Mouse (Mus musculus) T-cell, adult 2 months (primary cell): ENCODE measurements around the gene Sumo3.

ENCODE experiments used
- DNase-seq: peaks from one replicate; pipeline ENCODE4 v3.0.0; 2022; ENCODE audit warnings: low spot score

Gene Sumo3

DNA sequence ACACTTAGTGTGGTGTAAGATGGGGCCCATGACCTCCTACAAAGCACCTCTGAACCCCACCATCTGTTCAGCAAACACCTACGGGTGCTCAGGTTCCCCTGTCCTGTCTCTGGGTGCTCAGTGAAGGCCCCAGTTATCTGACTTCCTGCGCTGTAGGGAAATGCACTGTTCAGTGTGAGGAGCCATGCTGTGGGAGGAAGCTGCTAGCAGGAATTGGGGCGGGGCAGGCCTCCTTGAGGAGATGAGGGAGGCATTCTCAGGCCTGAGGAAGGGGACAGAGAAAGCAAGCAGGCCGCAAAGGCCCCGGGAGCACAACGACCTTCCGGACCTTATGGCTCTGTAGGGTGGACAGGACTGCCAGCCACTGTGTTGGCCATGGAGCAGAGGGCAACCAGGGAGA lies 16.8 kb upstream of the Sumo3 start:
- no peak for DNase-seq

GRCm38 (mm10) chr10:77589749-77590148 lies 16.1 kb upstream of the Sumo3 start:
- DNase-seq, result no peak

- DNase-seq, result peak; percentile 74
Measured at GRCm38 (mm10) chr10:77590812-77591211, 15.1 kb upstream of the Sumo3 start.

- DNase-seq, result no peak
Measured at GRCm38 (mm10) chr10:77591546-77591945, 14.4 kb upstream of the Sumo3 start.

GRCm38 (mm10) chr10:77596060-77596459 lies 9.8 kb upstream of the Sumo3 start:
- no peak for DNase-seq

DNA sequence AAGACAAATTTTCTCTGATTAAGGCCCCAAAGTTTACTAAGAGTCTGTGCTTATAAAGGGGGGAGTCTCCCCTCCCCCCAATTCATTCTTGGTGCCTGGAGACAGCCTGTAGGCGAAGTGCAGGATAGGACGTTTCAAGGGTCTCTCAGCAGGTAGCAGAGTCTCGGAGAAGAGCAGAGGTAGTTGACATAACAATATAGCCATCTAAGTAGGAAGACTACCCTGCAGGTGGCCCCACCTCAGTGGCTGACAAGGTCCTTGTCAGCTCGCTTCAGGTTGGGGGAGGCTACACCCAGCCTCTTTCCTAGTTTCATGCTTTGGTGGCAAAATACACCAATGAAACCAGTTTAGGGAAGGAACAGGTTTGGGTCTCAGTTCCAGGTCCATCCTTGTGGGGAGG lies 2.9 kb upstream of the Sumo3 start:
- DNase-seq, result no peak

- DNase-seq, result peak; percentile 13
Measured at GRCm38 (mm10) chr10:77604111-77604510, 1.8 kb upstream of the Sumo3 start.

DNA sequence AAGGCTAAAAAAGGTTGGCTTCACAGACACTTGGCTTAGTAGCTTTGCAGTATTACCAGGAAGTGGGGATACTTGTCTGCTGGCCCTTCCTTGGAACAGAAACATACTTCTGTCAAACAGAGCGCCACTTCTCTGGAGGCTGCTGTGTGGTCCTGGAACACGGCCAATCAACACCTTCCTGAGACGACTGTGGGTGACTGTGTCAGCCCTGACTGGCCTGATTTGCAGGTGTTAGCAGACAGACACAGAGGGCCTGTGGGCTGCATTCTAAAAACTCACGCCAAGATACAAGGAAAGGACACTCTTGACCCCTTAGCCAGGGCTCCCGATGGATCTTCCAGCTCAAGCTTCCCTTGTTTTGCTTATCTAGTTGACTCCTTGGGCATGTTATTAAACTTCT lies 939 bp upstream of the Sumo3 start:
- DNase-seq, result no peak

- DNase-seq, result peak; percentile 24
Measured at GRCm38 (mm10) chr10:77605368-77605767, 529 bp upstream of the Sumo3 start.

DNA sequence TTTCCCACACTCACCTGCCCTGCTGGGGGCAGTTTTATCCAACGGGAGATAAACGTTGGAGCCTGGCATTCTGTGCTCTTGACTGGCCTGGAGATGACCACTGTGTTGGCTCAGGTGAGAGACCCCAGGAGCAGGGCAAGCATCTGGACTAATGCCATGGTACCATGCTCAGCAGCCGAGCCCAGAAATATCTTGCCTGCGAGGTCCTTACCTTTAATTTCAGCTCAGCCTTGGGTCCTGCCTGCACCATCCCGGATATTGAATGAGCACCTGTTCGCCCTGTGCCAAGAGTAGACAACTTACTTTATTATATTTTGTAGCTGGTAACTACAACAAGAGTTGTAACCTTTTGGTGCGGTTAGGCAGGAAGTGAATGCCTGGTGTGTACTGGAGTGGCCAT lies 958 bp downstream of the Sumo3 start:
- peak; percentile 78 for DNase-seq

GRCm38 (mm10) chr10:77607441-77607840 lies 1.5 kb downstream of the Sumo3 start:
- no peak for DNase-seq

- DNase-seq, result no peak
Measured at GRCm38 (mm10) chr10:77608589-77608988, 2.7 kb downstream of the Sumo3 start.

DNA sequence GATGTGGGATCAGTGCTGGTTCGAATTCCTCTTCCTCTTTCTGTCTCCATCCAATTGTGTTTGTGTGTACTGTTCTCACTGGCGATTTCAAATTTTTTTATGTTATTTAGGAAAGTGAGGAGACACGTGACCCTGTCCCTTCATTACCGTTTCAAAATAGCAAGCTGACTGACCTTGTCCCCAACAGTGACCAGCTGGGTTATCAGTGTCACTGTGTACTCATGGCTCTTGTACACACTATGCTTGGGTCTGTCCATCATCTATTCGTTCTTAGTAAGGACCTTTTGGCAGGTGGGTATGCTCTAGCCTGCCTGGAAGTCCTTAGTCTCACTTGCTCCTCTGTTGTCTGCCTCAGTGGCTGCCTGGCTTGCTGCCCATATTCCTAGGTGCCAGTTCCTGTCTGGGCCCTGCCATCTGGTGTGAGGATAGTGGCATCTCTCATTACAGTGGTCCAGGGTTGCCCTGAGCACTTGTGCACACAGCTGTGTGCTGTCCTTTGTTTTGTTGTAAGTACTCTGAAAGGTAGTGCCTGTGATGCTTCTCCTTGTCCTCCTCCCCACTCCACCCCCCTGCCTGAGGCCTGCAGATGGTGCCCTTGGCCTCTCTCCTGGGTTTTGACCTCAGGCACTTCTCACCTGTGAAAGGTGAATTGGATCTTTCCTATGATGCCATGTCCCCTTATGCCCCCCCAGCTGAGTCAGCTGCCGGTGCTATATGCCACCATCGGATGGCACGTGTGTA lies 4.5 kb downstream of the Sumo3 start:
- no peak for DNase-seq

DNA sequence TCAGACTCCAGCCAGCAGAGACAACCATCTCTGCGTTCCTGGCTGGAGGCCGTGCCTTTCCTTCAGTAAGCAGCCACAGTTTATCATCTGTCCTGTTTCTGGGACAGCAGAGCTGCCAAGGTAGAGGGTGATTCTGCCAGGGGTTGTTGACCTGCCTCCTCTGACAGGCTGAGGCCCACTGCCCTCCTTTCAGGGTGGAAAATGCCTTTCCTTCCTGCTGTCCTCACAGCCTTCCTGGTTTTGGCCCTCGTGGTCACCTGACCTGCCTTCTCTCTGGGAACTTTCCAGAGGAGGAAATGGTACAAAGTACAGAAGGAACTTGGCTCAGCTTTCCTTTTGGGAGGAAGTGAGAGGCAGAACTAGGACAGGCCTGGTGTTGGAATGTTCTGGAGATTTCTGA lies 7.5 kb downstream of the Sumo3 start:
- DNase-seq, result no peak

DNA sequence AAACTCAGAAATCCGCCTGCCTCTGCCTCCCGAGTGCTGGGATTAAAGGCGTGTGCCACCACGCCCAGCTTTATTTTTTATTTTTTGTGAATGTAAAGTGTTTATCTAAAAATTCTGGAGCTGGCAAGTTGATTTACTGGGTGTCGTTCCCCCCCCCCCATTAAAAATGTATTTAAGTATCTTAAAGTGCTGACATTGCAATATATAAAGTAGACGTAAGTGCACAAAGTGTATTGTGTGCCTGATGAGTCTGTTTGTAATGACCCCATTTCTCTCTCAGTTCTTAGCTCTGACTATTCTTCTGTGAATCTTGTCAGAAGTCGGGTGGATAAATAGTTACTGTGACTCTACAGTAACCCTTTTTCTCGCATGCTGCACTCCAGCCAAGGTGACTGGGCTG lies 9.8 kb downstream of the Sumo3 start:
- no peak for DNase-seq

DNA sequence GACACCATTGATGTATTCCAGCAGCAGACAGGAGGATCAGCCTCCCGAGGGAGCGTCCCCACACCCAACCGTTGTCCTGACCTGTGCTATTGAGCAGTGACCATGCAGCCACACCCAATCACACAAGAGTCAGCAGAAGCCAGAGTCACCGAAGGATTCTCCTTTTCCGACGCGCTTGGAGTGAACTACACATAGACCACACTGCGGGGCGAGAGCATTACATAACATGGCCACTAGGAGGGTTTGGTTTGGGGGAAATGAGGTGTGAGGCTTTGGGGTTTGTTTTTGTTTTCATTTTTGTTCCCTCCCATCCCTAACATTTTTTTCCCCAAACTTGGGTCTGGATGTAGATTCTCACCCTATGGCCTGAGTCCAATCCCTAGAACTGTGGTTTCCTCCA lies 10.3 kb downstream of the Sumo3 start:
- DNase-seq, result no peak

- no peak for DNase-seq
Measured at GRCm38 (mm10) chr10:77616926-77617325, 11.0 kb downstream of the Sumo3 start.

DNA sequence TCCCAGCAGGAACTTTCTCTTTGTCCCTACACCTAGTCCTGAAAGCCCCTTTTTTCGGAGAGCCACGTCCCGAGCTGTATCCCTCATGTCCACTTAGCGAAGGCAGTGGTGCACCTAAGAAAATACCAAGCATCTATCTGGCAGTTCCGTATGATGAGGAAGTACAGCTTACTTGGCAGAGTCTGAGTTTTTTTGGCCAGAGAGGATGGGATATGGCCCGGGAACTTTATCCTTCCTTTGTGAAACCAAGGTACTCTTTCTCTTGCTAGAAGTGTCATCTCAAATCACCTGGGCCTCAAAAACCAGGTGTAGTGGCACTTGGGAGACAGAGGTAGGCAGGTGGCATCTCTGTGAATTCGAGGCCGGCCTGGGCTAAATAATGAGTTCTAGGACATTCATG lies 15.6 kb downstream of the Sumo3 start:
- DNase-seq, result no peak

GRCm38 (mm10) chr10:77622055-77622988 lies 16.4 kb downstream of the Sumo3 start, which contains the start of gene Ube2g2:
Gene Ube2g2, plus strand, starts transcription at chr10:77622275.
- DNase-seq, result peak; percentile 95

GRCm38 (mm10) chr10:77623069-77623492 lies 17.2 kb downstream of the Sumo3 start:
- DNase-seq, result no peak

DNA sequence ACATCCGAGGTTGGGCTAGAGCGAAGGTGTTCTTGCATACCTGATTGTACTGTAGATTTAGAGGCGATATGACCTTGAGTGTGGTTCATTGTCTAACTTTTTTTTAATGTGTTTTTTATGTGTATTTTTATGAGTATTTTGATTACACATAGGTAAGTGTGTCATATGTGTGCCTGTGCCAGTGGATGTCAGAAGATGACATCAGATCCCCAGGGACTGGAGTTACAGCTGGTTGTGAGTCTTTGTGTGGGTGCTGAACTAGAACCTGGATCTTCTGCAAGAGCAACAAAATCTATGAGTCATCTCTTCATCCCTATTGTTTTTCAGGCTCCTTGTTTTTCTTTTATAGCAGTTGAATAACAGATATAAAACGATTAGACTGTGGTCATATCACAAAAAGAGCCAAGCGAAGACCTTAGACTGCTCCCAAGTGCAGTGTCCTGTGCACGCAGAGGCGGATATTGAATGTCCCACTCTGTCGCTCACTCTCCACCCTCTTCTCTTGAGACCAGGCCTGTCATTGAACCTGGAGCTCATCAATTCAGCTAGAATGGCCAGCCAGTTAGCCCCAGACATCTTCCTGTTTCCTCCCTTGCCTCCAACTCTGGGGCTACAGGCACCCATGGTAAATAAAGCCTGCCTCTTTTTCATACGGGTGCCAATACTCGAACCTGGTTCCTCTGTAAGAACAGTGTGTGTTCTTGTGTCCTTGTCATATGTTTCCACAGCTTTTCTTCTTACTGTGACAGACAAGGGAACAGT lies 17.9 kb downstream of the Sumo3 start:
- DNase-seq, result no peak

DNA sequence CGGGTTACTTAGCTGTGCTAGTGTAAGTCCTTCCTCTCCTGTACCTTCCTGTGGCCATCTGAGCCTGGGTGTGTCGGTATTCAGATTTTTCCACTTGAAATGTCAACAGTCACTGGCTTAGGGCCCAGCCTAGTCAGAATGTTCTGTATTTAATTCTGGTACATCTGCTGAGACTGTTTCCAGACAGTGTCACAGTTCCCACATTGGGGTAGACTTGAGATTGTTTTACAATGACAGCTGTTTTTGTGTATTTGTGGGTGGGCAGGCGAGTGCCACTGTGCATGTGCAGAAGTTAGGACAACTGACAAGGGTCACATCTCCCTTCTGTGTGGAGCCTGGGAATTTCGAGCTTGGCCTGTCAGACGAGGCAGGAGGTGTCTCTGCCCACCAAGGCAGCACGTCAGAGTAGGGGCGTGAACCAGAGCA lies 18.7 kb downstream of the Sumo3 start:
- no peak for DNase-seq
